Mouse (Mus musculus): ENCODE results near the gene Sema4a.

Sema4a gene

GRCm38 (mm10) chr3:88486043-88486442 lies 25.1 kb upstream of the Sema4a start:
- DNase-seq (ENCODE audit: low read depth, low spot score) = no peak

GRCm38 (mm10) chr3:88484597-88485316 lies 23.8 kb upstream of the Sema4a start:
- no peak for DNase-seq (ENCODE audit: low read depth, low spot score)

GRCm38 (mm10) chr3:88483621-88484020 lies 22.6 kb upstream of the Sema4a start:
- DNase-seq (ENCODE audit: low read depth, low spot score) = no peak

GRCm38 (mm10) chr3:88483141-88483540 lies 22.2 kb upstream of the Sema4a start:
- no peak for DNase-seq (ENCODE audit: low read depth, low spot score)

- no peak for DNase-seq (ENCODE audit: low read depth, low spot score)
Observed at GRCm38 (mm10) chr3:88482336-88482735, 21.4 kb upstream of the Sema4a start.

GRCm38 (mm10) chr3:88481372-88482040 lies 20.5 kb upstream of the Sema4a start:
- no peak for DNase-seq (ENCODE audit: low read depth, low spot score)

- DNase-seq (ENCODE audit: low read depth, low spot score) = no peak
Observed at GRCm38 (mm10) chr3:88480679-88481078, 19.7 kb upstream of the Sema4a start.

- no peak for DNase-seq (ENCODE audit: low read depth, low spot score)
Observed at GRCm38 (mm10) chr3:88479828-88480227, 18.8 kb upstream of the Sema4a start.

- DNase-seq (ENCODE audit: low read depth, low spot score) = no peak
Observed at GRCm38 (mm10) chr3:88479163-88479562, 18.2 kb upstream of the Sema4a start.

- no peak for DNase-seq (ENCODE audit: low read depth, low spot score)
Observed at GRCm38 (mm10) chr3:88477735-88478134, 16.8 kb upstream of the Sema4a start.

GRCm38 (mm10) chr3:88476403-88476802 lies 15.4 kb upstream of the Sema4a start:
- DNase-seq (ENCODE audit: low read depth, low spot score) = no peak

GRCm38 (mm10) chr3:88473571-88473970 lies 12.6 kb upstream of the Sema4a start:
- no peak for DNase-seq (ENCODE audit: low read depth, low spot score)

GRCm38 (mm10) chr3:88473020-88473419 lies 12.0 kb upstream of the Sema4a start:
- no peak for DNase-seq (ENCODE audit: low read depth, low spot score)

- DNase-seq (ENCODE audit: low read depth, low spot score) = no peak
Observed at GRCm38 (mm10) chr3:88470943-88471479, 10.0 kb upstream of the Sema4a start.

GRCm38 (mm10) chr3:88469466-88469865 lies 8.5 kb upstream of the Sema4a start:
- DNase-seq (ENCODE audit: low read depth, low spot score) = no peak

GRCm38 (mm10) chr3:88467116-88467824 lies 6.3 kb upstream of the Sema4a start:
- DNase-seq (ENCODE audit: low read depth, low spot score) = no peak

GRCm38 (mm10) chr3:88465127-88465526 lies 4.1 kb upstream of the Sema4a start:
- DNase-seq (ENCODE audit: low read depth, low spot score) = no peak

GRCm38 (mm10) chr3:88464425-88464824 lies 3.4 kb upstream of the Sema4a start:
- DNase-seq (ENCODE audit: low read depth, low spot score) = no peak

- DNase-seq (ENCODE audit: low read depth, low spot score) = no peak
Observed at GRCm38 (mm10) chr3:88460029-88460428, 953 bp downstream of the Sema4a start.

GRCm38 (mm10) chr3:88458778-88459219 lies 2.2 kb downstream of the Sema4a start:
- DNase-seq (ENCODE audit: low read depth, low spot score) = peak; percentile 60

- DNase-seq (ENCODE audit: low read depth, low spot score) = no peak
Observed at GRCm38 (mm10) chr3:88456746-88457532, 4.0 kb downstream of the Sema4a start.

Data from telencephalon, adult 2 months (tissue).